Mouse (Mus musculus): ENCODE results near the gene Tmem237. TPM values are rescaled to one million over a fixed set of nuclear protein-coding genes. Genes with fewer than 3 reads are reported as not detected.

The Tmem237 gene
- polyA plus RNA-seq (2015; fragmentation: Illumina TruSeq; extraction: RNeasy Lipid Tissue Mini Kit (QIAGEN cat#74804); ENCODE audit: low read depth, low replicate concordance), result 40.3 TPM

GRCm38 (mm10) chr1:59119720-59120457 is at the start of gene Tmem237:
Tmem237 (minus strand) TSS chr1:59120408.

GRCm38 (mm10) chr1:59163030-59163461 is 42.8 kb upstream of the Tmem237 start, which contains the start of gene Mpp4:
Mpp4 (minus strand) TSS chr1:59163389.

GRCm38 (mm10) chr1:59094705-59095104 is 25.5 kb downstream of the Tmem237 start, which contains the start of gene C2cd6:
C2cd6 (minus strand) TSS chr1:59094900.

Other genes starting within 250 kb of the Tmem237 start
- 97.7 TPM for gene Trak2, start 147.0 kb downstream of the Tmem237 start, polyA plus RNA-seq (2015; fragmentation: Illumina TruSeq; extraction: RNeasy Lipid Tissue Mini Kit (QIAGEN cat#74804); ENCODE audit: low read depth, low replicate concordance)
- gene Stradb, start 146.9 kb downstream of the Tmem237 start, polyA plus RNA-seq (2015; fragmentation: Illumina TruSeq; extraction: RNeasy Lipid Tissue Mini Kit (QIAGEN cat#74804); ENCODE audit: low read depth, low replicate concordance), result 33.1 TPM
- gene C2cd6, start 25.5 kb downstream of the Tmem237 start, polyA plus RNA-seq (2015; fragmentation: Illumina TruSeq; extraction: RNeasy Lipid Tissue Mini Kit (QIAGEN cat#74804); ENCODE audit: low read depth, low replicate concordance), result not detected
- gene Mpp4, start 43.0 kb upstream of the Tmem237 start, polyA plus RNA-seq (2015; fragmentation: Illumina TruSeq; extraction: RNeasy Lipid Tissue Mini Kit (QIAGEN cat#74804); ENCODE audit: low read depth, low replicate concordance), result 1.1 TPM
- gene Als2, start 116.8 kb upstream of the Tmem237 start, polyA plus RNA-seq (2015; fragmentation: Illumina TruSeq; extraction: RNeasy Lipid Tissue Mini Kit (QIAGEN cat#74804); ENCODE audit: low read depth, low replicate concordance), result 16.5 TPM
- gene Cdk15, start 136.5 kb upstream of the Tmem237 start, polyA plus RNA-seq (2015; fragmentation: Illumina TruSeq; extraction: RNeasy Lipid Tissue Mini Kit (QIAGEN cat#74804); ENCODE audit: low read depth, low replicate concordance), result 0.58 TPM

Data from brain, adult 10 weeks (tissue).